Mouse (Mus musculus): ENCODE measurements around the gene Srgap3. TPM values are rescaled to one million over a fixed set of nuclear protein-coding genes. Genes with fewer than 3 reads are reported as not detected.

The Srgap3 gene
- polyA plus RNA-seq, 1 experiment from 2014 or later = 0.13 TPM

GRCm38 (mm10) chr6:112896372-112896771 is 50.7 kb downstream of the Srgap3 start:
- TF ChIP-seq CTCF (IDR thresholded peaks at IDR 0.05; ENCODE audit: low read depth) (no peak), EP300 (IDR thresholded peaks at IDR 0.05; ENCODE audit: low read depth) (no peak)
- Histone ChIP-seq H3K9me3 (ENCODE audit: low read length) (no peaks in the 10 kb centered on the region), H3K4me2 (ENCODE audit: low read depth, low read length) (no peak overlapping the region), H3K9ac (replicated peaks) (no peak overlapping the region), H3K27me3 (ENCODE audit: insufficient read depth, low read length) (no peaks in the 10 kb centered on the region), H3K27ac (ENCODE audit: low read depth) (no peak overlapping the region), H3K4me1 (ENCODE audit: insufficient read depth) (no peaks in the 10 kb centered on the region), H3K36me3 (replicated peaks; ENCODE audit: insufficient read depth, low read length) (no peaks in the 10 kb centered on the region), H3K4me3 (ENCODE audit: low read depth, low read length) (no peak overlapping the region)
- WGBS (ENCODE audit: insufficient replicate concordance) = 64% methylated on average over 11 of the region's 11 CpGs
- DNase-seq (no peak), ATAC-seq (no peak)

DNA sequence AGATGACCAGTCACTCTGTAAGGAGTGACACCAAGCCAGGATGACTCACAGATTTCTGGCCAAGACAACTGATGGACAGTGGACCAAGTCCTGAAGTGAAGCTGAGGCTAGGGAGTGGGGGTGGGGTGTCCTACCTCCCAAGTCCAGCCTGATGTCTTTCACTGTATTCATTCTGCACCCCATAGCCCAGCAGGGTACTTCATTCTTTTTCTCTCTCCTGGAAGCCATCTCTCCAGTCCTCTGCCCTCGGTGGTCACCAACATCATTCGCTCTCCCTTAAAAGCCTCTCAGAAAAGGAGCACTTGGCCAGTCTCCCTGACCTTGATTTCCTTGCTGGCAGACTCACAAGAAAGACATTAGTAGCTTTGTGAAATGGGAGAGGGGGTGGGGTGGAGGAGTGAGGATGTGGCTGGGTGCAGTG is 56.7 kb downstream of the Srgap3 start:
- H3K4me1 ChIP-seq (ENCODE audit: insufficient read depth) = no peaks in the 10 kb centered on the region
- H3K9ac ChIP-seq (replicated peaks) = no peak overlapping the region
- H3K4me3 ChIP-seq (ENCODE audit: low read depth, low read length) = no peak overlapping the region
- no peaks in the 10 kb centered on the region for H3K9me3 ChIP-seq (ENCODE audit: low read length)
- ATAC-seq = no peak
- no peak overlapping the region for H3K4me2 ChIP-seq (ENCODE audit: low read depth, low read length)
- DNase-seq = no peak
- H3K27me3 ChIP-seq (ENCODE audit: insufficient read depth, low read length) = 0 out of 2 replicates have a peak, but pooled peaks cover 4% of the 10 kb centered on the region
- 65% methylated on average over 2 of the region's 2 CpGs for WGBS (ENCODE audit: insufficient replicate concordance)
- TF ChIP-seq CTCF (IDR thresholded peaks at IDR 0.05; ENCODE audit: low read depth) (no peak), EP300 (IDR thresholded peaks at IDR 0.05; ENCODE audit: low read depth) (no peak)
- H3K36me3 ChIP-seq (replicated peaks; ENCODE audit: insufficient read depth, low read length) = no peaks in the 10 kb centered on the region
- H3K27ac ChIP-seq (ENCODE audit: low read depth) = no peak overlapping the region

DNA sequence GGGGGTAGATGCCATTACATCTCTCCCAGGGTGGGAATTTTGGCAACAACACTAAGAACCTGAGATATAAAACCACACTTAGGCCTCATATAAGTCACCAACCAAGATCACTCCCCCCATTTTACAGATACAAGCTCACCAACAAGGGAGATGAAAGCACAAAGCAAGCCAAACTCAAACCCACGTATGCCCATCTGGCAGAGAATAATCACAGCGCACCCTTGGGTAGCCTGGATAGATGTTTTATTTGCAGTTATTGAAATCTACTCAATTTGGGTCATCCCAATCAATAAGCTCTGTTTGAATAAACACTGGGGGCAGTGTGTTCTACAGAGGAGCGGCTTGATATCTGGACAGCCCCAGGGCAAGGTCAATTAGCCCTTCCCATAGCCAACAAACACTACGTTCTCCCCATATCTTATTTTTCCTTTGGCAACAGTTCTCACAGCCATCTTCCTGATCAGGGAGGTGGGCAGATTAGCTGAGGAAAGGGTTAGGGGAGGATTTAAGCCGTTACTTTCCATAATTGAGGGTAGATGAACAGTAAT is 63.4 kb downstream of the Srgap3 start:
- Histone ChIP-seq H3K9ac (replicated peaks) (no peak overlapping the region), H3K4me1 (ENCODE audit: insufficient read depth) (peaks cover 8% of the 10 kb centered on the region), H3K4me2 (ENCODE audit: low read depth, low read length) (no peak overlapping the region), H3K4me3 (ENCODE audit: low read depth, low read length) (no peak overlapping the region), H3K27me3 (ENCODE audit: insufficient read depth, low read length) (0 out of 2 replicates have a peak, but pooled peaks cover 9% of the 10 kb centered on the region), H3K9me3 (ENCODE audit: low read length) (no peaks in the 10 kb centered on the region), H3K36me3 (replicated peaks; ENCODE audit: insufficient read depth, low read length) (no peaks in the 10 kb centered on the region), H3K27ac (ENCODE audit: low read depth) (no peak overlapping the region)
- no peak for TF ChIP-seq EP300 (IDR thresholded peaks at IDR 0.05; ENCODE audit: low read depth)
- TF ChIP-seq CTCF (IDR thresholded peaks at IDR 0.05; ENCODE audit: low read depth) = no peak
- no peak for DNase-seq
- WGBS (ENCODE audit: insufficient replicate concordance) = 54% methylated on average over 5 of the region's 5 CpGs
- peak; percentile 81 for ATAC-seq

DNA sequence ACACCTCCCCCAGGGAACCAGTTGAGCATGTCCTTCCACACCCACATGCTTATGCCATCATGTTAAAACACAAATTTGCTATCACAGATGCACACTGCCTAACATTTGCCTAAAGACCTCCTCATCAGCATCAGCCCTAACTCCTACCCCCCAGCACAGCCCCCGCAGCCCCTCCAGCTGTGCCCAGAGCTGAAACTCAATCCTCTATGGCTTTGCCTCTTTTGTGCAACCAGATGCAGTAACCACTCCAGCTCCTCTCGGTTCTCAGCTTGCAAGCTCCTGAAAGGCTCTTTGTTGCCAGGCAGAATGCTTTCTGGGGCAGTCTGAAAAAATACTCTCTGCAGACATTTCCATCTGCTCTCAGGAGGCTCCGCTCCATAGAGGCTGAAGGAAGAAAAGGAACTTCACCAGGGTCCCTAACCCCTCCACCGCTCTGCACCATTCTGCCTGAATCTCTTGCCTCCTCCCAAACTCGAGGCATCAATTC is 67.0 kb downstream of the Srgap3 start:
- no peaks in the 10 kb centered on the region for H3K36me3 ChIP-seq (replicated peaks; ENCODE audit: insufficient read depth, low read length)
- 66% methylated on average over 5 of the region's 5 CpGs for WGBS (ENCODE audit: insufficient replicate concordance)

GRCm38 (mm10) chr6:112879154-112879553 is 67.9 kb downstream of the Srgap3 start:
- Histone ChIP-seq H3K27me3 (ENCODE audit: insufficient read depth, low read length) (0 out of 2 replicates have a peak, but pooled peaks cover 3% of the 10 kb centered on the region), H3K9ac (replicated peaks) (no peak overlapping the region), H3K27ac (ENCODE audit: low read depth) (no peak overlapping the region), H3K4me2 (ENCODE audit: low read depth, low read length) (no peak overlapping the region), H3K9me3 (ENCODE audit: low read length) (no peaks in the 10 kb centered on the region), H3K4me1 (ENCODE audit: insufficient read depth) (peaks cover 6% of the 10 kb centered on the region), H3K4me3 (ENCODE audit: low read depth, low read length) (no peak overlapping the region), H3K36me3 (replicated peaks; ENCODE audit: insufficient read depth, low read length) (no peaks in the 10 kb centered on the region)
- TF ChIP-seq EP300 (IDR thresholded peaks at IDR 0.05; ENCODE audit: low read depth) (no peak), CTCF (IDR thresholded peaks at IDR 0.05; ENCODE audit: low read depth) (no peak)
- DNase-seq (no peak), ATAC-seq (no peak)
- WGBS (ENCODE audit: insufficient replicate concordance) = 81% methylated on average over 5 of the region's 5 CpGs

More for the DNA sequence above, 67.0 kb downstream of the Srgap3 start:
- Histone ChIP-seq H3K27ac (ENCODE audit: low read depth) (no peak overlapping the region), H3K27me3 (ENCODE audit: insufficient read depth, low read length) (0 out of 2 replicates have a peak, but pooled peaks cover 3% of the 10 kb centered on the region), H3K9me3 (ENCODE audit: low read length) (no peaks in the 10 kb centered on the region), H3K4me2 (ENCODE audit: low read depth, low read length) (no peak overlapping the region), H3K4me3 (ENCODE audit: low read depth, low read length) (no peak overlapping the region), H3K4me1 (ENCODE audit: insufficient read depth) (peaks cover 8% of the 10 kb centered on the region), H3K9ac (replicated peaks) (no peak overlapping the region)
- ATAC-seq (no peak), DNase-seq (no peak)
- TF ChIP-seq EP300 (IDR thresholded peaks at IDR 0.05; ENCODE audit: low read depth) (no peak), CTCF (IDR thresholded peaks at IDR 0.05; ENCODE audit: low read depth) (no peak)

GRCm38 (mm10) chr6:112873089-112873835 is 73.8 kb downstream of the Srgap3 start:
- TF ChIP-seq EP300 (IDR thresholded peaks at IDR 0.05; ENCODE audit: low read depth) (no peak), CTCF (IDR thresholded peaks at IDR 0.05; ENCODE audit: low read depth) (no peak)
- no peak overlapping the region for H3K4me3 ChIP-seq (ENCODE audit: low read depth, low read length)
- H3K27me3 ChIP-seq (ENCODE audit: insufficient read depth, low read length) = no peaks in the 10 kb centered on the region
- WGBS (ENCODE audit: insufficient replicate concordance) = 78% methylated on average over 9 of the region's 9 CpGs
- ATAC-seq (no peak), DNase-seq (no peak)
- no peak overlapping the region for H3K4me2 ChIP-seq (ENCODE audit: low read depth, low read length)
- no peak overlapping the region for H3K9ac ChIP-seq (replicated peaks)
- H3K4me1 ChIP-seq (ENCODE audit: insufficient read depth) = no peaks in the 10 kb centered on the region
- H3K9me3 ChIP-seq (ENCODE audit: low read length) = no peaks in the 10 kb centered on the region
- no peak overlapping the region for H3K27ac ChIP-seq (ENCODE audit: low read depth)
- H3K36me3 ChIP-seq (replicated peaks; ENCODE audit: insufficient read depth, low read length) = no peaks in the 10 kb centered on the region

All from liver, postnatal 0 days (tissue).